Mouse (Mus musculus) layer of hippocampus, adult 9-10 months (tissue): Measurements from ENCODE around the gene Gria4.
"Not testable (repeated sequence)": the region's sequence is repeated elsewhere in the genome, so short reads cannot be mapped to it uniquely, and the experiment has no call there.

ENCODE experiments used
- DNase-seq: peaks from one replicate; pipeline ENCODE4 v3.0.0; 2022; ENCODE audit warnings: low spot score

Gene Gria4

DNA sequence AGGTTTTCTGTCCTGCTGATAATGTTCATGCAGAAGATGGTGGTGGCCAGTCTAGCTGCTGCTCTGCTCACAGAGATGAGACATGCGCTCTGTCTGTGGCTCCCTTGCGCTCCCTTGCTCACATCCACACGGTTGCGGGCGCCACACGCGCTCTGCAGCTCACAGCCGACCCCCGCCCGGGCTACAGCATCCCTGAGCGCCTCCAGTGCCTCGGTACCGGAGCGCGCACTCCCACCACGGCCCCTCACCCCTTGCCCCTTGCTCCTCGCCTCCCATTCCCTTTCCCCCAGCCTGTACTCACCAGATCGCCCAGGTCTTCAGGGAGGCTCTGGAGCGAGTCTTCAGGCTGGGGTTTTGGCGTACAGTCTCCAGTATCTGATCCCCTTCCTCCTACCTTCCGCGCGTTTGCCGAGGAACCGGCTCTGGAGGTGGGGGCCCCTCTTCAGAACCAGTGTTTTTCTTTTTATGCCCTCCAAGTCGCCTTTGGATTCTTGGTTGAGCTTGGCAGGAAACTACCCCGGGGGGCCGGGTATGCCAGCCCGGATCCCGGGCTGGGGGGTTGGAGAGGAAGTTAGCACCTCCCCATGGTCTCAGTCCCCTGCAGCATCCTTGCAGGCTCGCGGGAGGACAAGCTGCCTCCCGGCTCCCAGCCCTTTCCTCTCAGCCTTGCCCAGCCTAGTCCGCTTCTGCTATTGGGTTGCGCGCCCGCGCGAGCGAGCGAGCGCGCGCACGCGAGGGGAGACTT lies at the start of gene Gria4:
TSS of gene Gria4 (minus strand) at position 691 of the 745 bp plus-strand sequence.
- DNase-seq, result peak; percentile 31

DNA sequence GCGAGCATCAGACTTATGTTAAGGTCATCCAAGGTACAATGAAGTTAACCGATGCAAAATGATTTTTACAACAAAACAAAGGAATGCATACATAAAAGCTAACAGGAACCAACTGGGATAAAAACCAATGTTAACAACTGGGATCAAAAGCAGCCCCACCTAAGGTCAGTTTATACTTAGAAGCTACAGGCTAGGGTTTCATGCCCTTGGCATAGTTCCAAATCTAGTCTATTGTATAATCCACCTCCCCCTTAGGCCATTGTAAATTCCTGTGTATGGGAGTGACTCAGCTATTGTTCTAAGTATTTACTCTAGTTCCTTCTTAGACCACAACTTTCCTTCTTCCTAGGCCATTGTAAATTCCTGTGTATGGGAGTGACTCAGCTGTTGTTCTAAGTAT lies 14.9 kb upstream of the Gria4 start:
- not testable (repeated sequence) for DNase-seq

DNA sequence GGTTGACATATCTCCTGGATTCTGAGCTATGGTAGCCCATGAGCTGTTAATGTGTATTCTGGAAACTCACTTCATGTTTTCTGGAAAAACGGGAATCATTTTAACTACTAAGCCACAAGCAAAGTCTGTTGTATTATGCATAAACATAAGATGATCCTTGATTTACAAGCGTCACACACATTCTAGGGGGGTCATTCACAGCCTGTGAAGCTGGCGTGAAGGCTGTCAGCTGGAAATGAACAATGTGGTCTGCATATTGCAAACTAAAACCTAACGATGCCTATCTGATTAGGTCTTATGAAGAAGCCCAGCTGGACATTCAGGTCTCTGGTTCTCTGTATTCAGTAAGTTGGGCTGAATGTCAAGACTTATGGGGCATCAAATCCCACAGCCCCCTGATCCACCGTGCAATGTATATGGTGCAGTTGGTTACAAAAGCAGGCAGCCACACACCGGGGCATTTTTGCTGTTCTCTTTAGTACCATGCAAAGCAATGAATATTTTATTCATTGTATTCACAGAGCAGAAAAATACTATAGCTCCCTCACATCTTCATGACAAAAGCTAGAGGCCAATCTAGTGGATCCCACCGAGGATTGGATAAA lies 7.2 kb upstream of the Gria4 start:
- DNase-seq, result no peak

DNA sequence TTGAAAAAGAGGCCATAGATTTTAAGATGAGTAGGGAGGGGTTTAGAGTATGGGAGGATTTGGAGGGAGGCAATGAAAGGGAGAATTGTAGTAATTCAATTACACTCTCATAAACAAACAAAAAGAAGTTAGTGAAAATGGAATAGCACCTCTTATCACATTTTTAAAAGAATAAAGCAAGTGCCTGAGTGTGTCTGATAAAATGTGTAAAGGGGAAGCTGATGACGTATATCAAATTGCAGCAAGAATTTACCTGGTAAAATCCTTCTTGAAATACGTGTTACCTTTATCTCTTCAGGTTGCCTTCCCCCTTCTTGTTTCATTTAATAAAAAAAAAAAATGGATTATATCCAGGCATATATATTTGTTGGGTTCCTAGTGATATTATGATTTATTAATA lies 1.4 kb upstream of the Gria4 start:
- no peak for DNase-seq

DNA sequence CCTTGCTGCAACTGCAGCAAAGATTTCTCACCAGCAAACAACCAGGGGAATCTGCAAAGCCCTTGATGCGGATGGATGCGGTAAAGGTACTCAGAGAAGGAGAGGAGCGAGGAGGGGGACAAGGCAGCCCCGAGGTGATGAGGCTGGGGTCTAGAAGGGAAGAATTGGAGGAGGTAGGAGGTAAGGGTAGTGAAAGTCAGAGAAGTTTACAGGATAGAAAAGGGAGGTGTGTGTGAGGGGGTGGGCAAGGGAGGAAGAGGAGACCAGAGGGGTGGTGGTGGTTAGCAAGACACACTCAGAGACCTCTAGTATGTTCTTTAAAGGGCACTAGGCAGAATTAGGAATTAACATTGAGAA lies 233 bp upstream of the Gria4 start:
- DNase-seq, result no peak

DNA sequence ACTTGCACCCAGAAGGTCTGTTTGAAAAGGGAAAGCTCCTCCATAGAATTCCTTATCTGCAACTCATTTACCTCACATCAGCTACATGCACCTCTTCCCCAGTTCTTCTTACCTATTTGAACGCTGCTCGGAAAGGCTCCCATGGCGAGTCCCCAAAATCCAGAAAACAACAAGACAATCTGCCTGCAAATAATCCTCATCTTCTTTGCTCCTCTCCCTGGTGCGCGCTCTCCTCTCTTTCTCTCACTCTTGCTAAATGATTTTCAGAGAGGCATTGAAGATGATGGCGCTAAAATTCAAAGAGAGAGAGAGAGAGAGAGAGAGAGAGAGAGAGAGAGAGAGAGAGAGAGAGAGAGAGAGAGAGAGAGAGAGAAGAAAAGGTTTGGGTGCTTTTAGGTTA lies 959 bp downstream of the Gria4 start:
- DNase-seq, result no peak

DNA sequence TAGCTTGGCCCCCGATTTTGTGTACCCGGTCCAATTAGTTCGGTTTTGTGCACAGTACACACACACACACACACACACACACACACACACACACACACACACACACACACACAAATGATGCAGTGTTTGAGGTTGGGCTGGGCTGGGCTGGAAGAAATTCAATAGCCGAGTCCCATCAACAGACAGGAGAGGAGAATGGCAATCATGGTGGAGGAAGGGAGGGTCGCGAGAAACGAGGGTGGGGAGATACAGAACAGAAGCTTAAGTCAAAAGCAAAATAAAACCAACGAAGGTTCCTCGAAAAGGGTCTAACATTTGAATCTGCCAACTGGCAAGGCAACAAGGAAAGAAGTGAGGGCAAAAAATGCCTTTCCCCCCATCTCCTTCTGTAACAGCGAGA lies 1.6 kb downstream of the Gria4 start:
- no peak for DNase-seq

DNA sequence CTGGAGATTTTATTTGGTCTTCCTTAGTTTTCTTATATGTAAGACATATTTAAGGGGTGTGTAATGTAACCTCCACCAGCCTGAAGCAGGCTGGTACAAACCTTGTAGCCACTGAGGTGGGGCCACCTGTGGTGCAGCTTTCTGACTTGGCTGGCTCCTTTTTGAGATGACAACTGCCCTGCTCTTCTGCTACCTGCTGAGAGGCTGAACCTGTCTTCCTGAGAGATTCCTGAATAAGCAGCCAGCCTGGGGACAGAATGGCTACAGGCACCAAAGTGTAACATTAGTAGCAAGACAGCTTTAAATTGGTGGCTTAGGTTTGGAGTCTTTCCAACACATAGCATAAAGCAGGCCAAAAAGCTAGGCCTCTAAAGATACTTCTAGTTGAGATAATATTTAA lies 46.6 kb downstream of the Gria4 start:
- not testable (repeated sequence) for DNase-seq

DNA sequence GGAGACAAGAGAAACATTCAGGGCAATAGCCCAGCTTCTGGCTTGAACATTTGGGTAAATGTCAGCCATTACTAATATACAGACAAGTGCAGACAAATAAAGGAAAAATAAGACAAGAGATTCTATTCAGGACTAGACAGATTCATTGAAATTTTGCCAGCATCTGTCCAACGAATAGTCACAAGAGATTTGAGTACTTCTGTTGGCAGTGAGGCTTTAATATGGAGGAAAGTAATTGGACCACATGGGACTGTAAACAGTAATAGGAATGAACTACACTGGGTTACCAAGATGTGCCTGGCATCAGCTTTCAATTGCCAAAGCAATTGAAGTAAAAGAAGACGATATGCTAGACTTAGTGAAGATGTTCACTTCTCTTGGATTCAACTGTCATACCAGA lies 81.9 kb downstream of the Gria4 start:
- no peak for DNase-seq

DNA sequence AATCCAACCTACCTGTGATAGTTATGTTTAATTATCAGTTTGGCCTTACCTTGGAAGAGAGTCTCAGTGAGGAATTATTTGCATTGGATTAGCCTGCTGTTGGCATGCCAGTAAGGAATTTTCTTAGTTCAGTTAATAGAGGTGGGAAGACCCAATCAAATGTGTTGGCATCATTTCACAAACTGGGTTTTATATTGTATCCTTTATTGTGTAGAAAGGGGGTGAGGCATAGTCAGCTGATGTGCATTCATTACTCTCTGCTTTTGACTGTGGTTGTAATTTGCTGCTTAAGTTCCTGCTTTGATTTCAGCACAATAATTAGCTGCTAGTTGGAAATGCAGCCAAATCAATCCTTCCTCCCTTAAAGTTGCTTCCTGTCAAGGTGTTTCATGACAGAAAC lies 83.7 kb downstream of the Gria4 start:
- no peak for DNase-seq

DNA sequence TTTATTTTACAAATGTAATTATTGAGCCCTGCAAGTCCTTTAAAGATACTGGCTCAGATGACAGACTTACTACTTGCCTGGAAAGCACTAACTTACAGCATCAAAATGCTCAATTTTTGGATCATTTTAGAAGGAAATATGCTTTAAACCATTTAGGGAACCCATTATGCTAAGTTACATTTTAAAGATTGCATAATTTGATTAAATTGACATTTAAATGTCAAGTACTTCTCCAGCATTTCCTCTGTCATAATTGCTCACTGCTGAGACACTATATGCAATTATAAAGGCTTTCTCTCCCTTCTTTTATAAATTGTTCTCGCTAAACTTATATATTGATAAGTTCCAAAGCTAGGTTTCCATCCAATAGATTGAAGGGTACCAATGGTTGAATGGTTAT lies 108.9 kb downstream of the Gria4 start:
- no peak for DNase-seq

DNA sequence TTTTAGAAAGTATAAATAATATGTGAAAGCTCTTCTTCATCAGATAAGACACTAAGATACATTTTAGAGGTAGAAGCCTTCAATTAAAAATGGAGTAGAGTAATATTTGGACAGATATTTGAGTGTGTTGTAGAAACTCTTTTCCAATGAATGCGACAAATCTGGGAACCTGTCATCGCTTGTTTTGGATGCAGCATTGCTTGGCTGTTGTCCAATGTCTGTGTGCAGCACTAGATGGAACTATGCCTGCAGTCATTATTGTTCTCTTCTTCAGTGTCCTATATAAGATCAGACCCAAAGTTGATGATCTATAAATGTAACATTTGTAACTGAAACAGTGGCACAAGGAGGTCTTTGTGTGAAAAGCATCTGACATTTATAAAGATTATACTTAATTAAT lies 115.8 kb downstream of the Gria4 start:
- DNase-seq, result no peak

DNA sequence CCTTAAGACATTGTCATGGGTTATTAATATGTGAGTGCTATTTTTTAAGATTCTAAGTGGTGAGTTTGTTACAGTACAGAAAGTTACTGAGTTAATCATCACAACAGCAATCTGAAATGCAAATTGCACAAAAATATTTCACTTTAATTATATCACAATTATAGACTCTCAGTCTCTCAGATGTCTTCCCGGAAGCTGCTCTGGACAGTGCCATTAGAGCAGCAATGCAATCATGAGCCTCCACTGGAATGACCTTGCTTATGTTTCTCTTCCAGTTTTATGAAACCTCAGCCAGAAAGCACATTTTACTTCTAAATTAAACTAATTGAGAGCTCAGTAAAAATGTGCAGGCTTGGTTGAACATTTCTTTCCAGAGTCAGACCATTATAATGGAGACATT lies 116.9 kb downstream of the Gria4 start:
- DNase-seq, result no peak

DNA sequence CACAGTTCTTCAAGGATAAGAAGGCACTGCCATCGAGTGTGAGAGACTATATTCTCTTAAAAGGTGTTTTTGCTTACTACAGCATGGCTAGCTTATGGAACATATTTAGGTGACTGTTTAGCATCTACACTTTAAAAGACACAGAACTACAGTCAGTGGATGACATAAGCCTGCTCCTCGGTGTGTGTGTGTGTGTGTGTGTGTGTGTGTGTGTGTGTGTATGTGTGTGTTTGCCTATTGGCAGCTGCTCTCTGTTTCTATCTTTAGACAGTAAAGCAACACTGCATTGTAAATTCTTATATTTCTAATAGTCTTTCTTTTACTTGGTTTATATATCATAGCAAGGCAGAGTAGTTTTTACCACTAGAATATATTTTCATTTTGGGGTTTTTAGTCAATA lies 130.3 kb downstream of the Gria4 start:
- no peak for DNase-seq

DNA sequence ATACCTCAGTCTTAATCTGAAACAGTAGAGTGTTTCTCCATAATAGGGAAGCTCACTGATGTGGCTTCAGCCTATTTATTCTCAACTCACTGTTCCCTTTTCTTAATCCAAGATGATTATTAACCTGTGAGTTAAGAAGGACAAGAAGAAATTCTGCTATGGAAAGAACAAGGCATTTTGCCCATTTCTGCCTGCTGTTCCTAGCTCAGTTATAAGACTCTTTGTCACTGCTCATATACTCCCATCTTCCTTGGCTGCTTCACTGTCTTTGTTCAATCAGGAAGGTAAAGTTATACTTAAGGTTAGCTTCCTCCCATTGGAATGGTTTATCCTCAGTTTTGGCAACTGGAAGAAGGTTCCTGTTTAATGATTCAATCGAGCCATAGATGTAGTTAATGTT lies 133.6 kb downstream of the Gria4 start:
- DNase-seq, result no peak

DNA sequence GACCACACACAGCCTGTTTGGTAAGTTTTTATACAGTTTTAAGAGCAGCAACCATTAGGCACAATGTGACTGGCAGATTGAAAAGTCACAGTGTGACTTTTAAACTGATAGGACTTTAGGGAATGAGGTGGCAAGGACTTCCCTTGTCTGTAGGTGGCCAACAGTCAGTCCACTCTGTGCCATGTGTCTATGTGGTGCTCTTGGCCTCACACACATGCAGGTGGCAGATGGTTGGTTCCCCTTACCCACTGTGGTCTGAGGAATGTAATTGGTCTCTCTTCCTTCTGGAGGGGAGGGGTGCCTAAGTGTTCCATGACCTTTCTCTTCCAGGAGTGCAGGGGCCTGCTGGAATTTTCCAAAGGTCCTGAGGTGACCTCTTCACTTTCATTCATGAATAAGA lies 137.1 kb downstream of the Gria4 start:
- DNase-seq, result no peak

DNA sequence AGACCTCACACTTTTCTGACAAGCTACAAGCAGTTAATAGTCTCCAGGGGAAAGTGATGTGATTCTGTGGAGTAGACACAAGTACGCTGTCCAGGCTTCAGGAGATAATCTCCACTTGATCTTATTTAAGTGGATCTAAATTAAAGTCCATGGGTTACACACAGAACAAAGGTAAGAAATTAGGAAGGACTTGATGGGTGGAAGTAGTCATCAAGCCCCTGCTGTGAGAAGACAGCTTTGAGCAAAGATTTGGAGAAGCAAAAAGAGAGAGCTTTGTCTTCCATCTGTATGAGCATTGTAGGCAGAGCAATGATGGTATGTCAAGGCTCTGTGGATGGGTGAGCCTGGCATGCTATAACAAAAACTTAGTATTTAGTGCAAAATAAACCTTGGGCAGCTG lies 141.7 kb downstream of the Gria4 start:
- DNase-seq, result no peak

DNA sequence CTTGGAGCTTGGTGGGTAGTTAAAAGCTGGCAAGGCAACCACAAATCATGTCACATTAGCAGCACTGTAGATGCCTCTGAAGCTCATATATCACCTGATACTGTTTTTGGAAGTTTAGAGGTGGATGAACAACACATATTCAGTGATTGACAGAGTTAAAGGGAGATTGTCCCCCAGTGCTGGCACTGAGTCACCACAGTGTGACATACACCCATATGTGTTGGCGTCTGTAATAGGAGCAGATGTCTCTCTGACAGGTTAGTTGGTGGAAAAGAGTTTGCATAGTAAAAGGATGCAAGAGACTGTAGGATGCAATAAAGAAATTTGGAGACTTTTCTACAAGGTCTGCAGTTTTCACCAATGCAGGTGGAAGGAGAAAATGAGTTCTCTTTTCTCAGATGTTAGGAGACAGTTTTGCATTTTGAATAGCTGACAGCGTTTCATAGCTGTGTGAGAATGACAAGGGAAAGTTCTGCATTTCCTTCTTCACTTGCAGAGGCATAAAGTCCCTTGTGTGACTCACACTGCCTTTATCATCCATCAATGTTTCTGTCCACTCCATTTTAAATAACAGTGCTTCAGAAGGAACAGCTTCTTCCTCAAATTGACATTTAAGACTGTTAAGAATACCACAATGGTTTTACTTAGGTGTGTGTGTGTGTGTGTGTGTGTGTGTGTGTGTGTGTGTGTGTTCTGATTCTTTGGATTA lies 156.7 kb downstream of the Gria4 start:
- DNase-seq, result peak; percentile 16

DNA sequence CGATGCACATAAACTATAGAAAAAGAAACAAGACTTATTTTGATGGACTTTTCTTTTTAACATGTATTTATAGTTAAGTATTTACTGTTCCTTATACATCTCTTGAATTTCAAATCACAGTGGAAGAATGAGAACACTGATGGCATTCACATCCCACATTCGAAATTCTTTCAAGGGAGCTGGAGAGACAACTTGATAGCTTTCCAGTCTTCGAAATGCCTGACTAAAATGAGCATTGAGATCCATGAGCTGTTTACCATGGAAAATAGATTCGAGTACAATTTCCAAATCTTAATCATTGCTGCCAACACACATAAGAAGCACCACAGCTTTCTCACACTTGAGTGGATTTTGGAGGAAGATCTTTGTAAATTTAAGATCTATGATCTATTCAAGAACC lies 164.1 kb downstream of the Gria4 start:
- DNase-seq, result no peak

DNA sequence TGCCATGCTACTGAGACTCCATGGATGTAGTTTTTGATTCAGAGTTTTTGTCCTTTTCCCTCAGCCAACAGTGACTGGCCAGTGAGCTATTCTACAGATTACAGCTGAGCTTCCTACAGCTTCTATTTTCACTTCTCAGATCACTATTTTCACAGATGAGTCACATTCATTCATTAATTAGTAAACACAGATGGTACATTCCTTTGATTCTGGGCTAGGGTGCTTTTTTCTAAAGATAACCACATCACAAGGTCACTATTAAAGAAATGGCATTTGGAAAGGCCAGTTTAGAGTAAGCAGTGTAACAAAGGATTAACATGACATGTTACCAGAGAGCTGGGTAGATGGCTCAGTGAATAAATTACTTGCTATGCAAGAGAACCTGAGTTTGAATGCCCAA lies 180.7 kb downstream of the Gria4 start:
- DNase-seq, result no peak

DNA sequence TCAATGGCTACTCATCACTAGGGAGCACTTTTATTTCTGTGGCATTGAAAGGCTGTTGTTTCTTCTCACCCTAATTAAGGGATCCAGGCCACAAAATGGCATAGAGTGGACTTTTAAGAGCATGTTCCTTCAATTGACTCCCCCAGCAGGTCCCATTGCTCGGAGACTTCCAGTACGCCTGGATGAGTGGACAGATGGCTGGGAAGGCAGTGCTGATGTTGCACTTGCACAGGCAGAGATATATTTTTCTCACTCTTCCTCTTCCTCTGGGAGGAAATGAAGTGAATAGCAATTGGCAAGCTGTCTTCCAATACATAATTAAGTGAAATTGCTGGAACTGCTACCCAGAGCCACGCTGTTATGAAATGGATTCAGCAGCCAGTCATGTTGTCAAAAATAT lies 190.7 kb downstream of the Gria4 start:
- DNase-seq, result no peak

DNA sequence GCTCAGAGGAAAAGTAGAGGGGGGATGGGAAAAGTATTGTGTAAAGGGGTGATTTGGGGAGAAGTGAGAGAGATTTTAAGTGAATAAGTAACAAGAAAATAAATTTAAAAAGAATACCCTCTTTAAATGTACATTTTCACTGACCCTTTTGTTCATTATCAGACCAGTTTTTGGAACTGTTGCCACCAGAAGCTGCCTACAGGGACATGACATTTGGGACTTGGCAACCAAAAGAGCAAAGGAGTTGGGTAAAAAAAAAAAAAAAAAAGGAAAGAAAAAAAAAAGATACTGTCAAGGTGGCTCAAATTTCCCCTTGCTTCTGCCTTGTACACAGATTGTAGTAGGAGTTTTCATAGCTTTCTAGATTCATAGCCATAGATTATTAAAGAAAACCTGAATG lies 191.8 kb downstream of the Gria4 start:
- DNase-seq, result no peak

DNA sequence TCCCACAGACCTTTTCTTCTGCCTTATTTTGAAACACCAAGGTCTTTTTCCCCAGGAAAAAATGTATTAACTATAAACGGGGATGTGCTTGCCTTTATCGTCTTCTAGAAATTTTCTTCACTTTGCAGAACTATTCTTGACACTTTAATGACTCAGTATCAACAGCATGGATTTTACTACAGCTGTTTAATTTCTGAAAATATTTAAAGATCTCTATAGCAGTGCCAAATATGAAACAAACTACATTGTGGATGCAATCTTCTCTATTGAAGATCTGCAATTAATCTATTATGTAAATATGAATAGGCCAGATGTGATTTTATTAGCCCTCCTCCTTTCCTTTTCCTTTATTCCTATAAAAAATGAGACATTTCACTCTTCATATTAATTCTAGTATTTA lies 194.2 kb downstream of the Gria4 start:
- DNase-seq, result no peak

DNA sequence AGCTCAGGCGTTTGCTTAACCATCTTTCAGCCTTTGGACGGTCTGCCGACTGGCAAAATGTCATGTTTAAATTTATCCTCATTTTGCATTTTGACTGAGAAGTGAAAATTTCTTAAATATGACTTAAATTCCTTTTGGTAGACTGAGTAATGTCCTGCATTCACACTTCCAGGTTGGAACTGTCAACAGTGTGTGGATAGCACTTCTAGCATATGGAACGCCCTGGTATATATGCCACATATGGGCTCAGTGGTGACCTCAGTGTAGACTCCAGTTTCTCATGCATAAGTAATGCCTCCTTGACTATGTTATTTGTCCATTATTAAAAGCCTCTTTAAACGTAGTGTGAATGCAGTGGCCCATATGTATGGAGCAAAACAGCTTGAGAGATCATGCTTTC lies 222.4 kb downstream of the Gria4 start:
- no peak for DNase-seq
